Mouse (Mus musculus): Measurements from ENCODE around the gene Zcchc7. TPM values are rescaled to one million over a fixed set of nuclear protein-coding genes. Genes with fewer than 3 reads are reported as not detected.

Zcchc7 gene
- polyA plus RNA-seq, 1 experiment from 2014 or later: 30.7 TPM

DNA sequence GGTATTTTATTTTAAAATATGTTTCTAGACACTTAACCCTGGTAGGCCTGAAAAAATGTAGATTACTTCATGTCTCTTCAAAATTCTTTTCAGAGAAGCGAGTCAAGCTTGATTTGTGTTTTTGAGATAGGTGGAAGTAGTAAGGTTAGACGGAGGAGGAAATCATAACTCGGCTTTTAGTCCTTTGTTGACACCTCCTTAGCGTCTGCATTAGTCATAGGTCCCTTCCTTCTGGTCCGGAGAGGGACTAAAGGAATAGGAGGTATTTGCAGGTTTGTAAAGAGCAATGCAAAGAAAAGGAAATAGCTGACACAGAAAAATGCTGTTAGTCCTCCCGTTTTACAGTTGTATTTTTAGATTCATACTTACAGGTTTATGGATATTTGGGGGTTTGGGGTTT, 135.7 kb downstream of the Zcchc7 start:
- Histone ChIP-seq H3K27ac (ENCODE audit: low read length) (no peak overlapping the region), H3K27me3 (ENCODE audit: insufficient read depth, low read length) (no peaks in the 10 kb centered on the region), H3K36me3 (ENCODE audit: insufficient read depth, low read length) (peaks cover 3% of the 10 kb centered on the region; the same call in 1 of the 2 replicates), H3K4me1 (ENCODE audit: insufficient read depth, low read length) (no peaks in the 10 kb centered on the region), H3K9ac (replicated peaks; ENCODE audit: low read length) (no peak overlapping the region), H3K4me2 (replicated peaks; ENCODE audit: low read depth, low read length) (no peak overlapping the region), H3K9me3 (ENCODE audit: low read length) (no peaks in the 10 kb centered on the region), H3K4me3 (ENCODE audit: low read length) (no peak overlapping the region)
- WGBS: 51% methylated on average over 6 of the region's 6 CpGs
- ATAC-seq (ENCODE audit: low FRiP score, low TSS enrichment): no peak

DNA sequence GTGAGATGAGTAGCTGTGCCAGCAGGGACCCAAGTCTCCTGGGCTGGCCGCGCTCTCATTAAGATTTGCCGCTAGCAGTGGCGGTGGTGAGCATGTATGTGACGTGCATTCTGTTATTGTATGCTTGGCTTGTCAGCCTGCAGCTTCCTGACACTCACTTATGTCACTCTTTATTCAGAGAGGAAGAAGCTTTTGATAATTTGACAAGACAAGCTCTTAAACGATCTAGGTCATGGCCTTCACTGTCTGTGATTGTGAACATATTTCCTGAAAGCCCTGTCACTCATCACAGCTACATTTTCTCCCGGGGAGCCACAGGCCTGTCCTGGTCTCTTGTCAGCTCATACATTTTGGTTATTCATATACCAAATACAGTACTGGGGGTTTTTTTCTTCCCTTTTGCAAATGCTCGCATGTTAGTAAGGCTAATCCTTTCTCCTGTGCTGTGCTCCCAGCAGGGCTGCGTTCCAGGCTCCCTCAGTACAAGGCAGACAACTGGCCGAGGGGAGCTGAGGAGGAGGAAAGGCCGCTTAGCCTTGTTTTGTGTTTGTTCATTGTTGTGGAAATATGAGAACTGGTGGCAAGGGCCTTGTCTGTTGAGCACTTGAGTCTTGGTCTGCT, 150.1 kb downstream of the Zcchc7 start:
- Histone ChIP-seq H3K4me1 (ENCODE audit: insufficient read depth, low read length) (no peaks in the 10 kb centered on the region), H3K9me3 (ENCODE audit: low read length) (no peaks in the 10 kb centered on the region), H3K4me2 (replicated peaks; ENCODE audit: low read depth, low read length) (no peak overlapping the region), H3K27me3 (ENCODE audit: insufficient read depth, low read length) (no peaks in the 10 kb centered on the region), H3K9ac (replicated peaks; ENCODE audit: low read length) (no peak overlapping the region), H3K4me3 (ENCODE audit: low read length) (no peak overlapping the region), H3K27ac (ENCODE audit: low read length) (no peak overlapping the region), H3K36me3 (ENCODE audit: insufficient read depth, low read length) (no peaks in the 10 kb centered on the region)
- no peak for ATAC-seq (ENCODE audit: low FRiP score, low TSS enrichment)
- WGBS: 62% methylated on average over 11 of the region's 11 CpGs

DNA sequence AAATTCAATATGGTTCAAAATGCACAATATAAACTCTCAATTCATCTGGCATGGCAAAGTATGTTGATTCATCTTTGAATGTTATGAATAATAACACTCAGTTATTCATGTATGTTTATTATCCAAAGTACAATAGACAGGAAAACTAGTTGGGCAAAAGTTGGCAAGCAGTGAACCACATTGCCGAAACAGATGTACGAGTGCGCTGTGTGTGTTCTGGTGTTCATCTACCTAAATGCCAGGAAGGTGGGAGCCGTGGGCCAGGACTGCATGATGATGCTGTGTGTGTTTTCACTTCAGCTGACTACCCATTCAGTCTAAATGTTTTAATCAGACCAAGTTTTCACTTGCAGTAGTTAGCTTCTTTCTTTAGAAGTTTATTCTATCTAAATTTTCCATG, 150.7 kb downstream of the Zcchc7 start:
- H3K9me3 ChIP-seq (ENCODE audit: low read length): no peaks in the 10 kb centered on the region
- no peaks in the 10 kb centered on the region for H3K36me3 ChIP-seq (ENCODE audit: insufficient read depth, low read length)
- ATAC-seq (ENCODE audit: low FRiP score, low TSS enrichment): no peak
- H3K27ac ChIP-seq (ENCODE audit: low read length): no peak overlapping the region
- no peaks in the 10 kb centered on the region for H3K4me1 ChIP-seq (ENCODE audit: insufficient read depth, low read length)
- no peak overlapping the region for H3K9ac ChIP-seq (replicated peaks; ENCODE audit: low read length)
- no peaks in the 10 kb centered on the region for H3K27me3 ChIP-seq (ENCODE audit: insufficient read depth, low read length)
- no peak overlapping the region for H3K4me3 ChIP-seq (ENCODE audit: low read length)
- no peak overlapping the region for H3K4me2 ChIP-seq (replicated peaks; ENCODE audit: low read depth, low read length)
- 87% methylated on average over 4 of the region's 4 CpGs for WGBS

DNA sequence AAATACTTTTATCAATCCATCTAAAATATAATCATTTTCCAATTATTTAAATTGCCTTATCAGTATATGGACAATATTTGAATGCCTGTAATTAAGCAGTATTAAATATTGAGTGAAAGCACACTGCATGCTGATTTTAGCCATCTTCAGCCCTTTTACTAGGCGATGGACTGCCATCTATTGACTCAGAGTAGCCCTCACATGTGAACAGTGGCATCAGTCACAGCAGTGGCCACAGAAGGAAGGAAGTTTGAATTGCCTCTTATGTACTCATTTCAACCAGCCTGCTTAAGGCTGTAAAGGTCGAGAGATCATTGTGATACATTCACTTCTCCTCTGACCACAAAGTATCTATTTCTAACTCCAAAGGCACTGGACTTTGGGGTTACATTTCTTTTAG, 154.4 kb downstream of the Zcchc7 start:
- Histone ChIP-seq H3K36me3 (ENCODE audit: insufficient read depth, low read length) (no peaks in the 10 kb centered on the region), H3K4me2 (replicated peaks; ENCODE audit: low read depth, low read length) (no peak overlapping the region), H3K4me3 (ENCODE audit: low read length) (no peak overlapping the region), H3K27me3 (ENCODE audit: insufficient read depth, low read length) (no peaks in the 10 kb centered on the region), H3K9me3 (ENCODE audit: low read length) (no peaks in the 10 kb centered on the region), H3K4me1 (ENCODE audit: insufficient read depth, low read length) (no peaks in the 10 kb centered on the region), H3K27ac (ENCODE audit: low read length) (no peak overlapping the region), H3K9ac (replicated peaks; ENCODE audit: low read length) (no peak overlapping the region)
- 63% methylated on average over 2 of the region's 2 CpGs for WGBS
- ATAC-seq (ENCODE audit: low FRiP score, low TSS enrichment): no peak

DNA sequence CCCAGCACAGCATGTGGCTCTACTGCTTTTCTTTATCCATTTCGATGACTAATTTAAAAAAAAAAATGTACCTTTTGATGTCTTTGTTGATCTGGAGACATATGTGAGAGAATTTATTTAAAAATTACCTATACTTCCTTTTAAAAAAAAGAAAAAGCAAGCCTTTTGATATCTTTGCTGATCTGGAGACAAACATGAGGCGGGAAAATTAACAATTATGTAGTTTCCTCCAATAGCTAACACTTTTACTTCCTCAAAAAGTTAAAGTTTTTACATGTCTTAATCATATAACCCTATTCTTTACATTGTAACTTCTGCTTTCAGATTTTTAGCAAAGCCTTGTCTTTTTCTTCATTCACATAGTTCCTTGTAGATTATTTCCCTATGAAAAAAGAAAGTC, 155.2 kb downstream of the Zcchc7 start:
- ATAC-seq (ENCODE audit: low FRiP score, low TSS enrichment): no peak
- WGBS: 92% methylated on average over 2 of the region's 2 CpGs
- Histone ChIP-seq H3K4me2 (replicated peaks; ENCODE audit: low read depth, low read length) (no peak overlapping the region), H3K4me1 (ENCODE audit: insufficient read depth, low read length) (no peaks in the 10 kb centered on the region), H3K36me3 (ENCODE audit: insufficient read depth, low read length) (no peaks in the 10 kb centered on the region), H3K4me3 (ENCODE audit: low read length) (no peak overlapping the region), H3K9me3 (ENCODE audit: low read length) (no peaks in the 10 kb centered on the region), H3K27me3 (ENCODE audit: insufficient read depth, low read length) (no peaks in the 10 kb centered on the region), H3K9ac (replicated peaks; ENCODE audit: low read length) (no peak overlapping the region), H3K27ac (ENCODE audit: low read length) (no peak overlapping the region)

DNA sequence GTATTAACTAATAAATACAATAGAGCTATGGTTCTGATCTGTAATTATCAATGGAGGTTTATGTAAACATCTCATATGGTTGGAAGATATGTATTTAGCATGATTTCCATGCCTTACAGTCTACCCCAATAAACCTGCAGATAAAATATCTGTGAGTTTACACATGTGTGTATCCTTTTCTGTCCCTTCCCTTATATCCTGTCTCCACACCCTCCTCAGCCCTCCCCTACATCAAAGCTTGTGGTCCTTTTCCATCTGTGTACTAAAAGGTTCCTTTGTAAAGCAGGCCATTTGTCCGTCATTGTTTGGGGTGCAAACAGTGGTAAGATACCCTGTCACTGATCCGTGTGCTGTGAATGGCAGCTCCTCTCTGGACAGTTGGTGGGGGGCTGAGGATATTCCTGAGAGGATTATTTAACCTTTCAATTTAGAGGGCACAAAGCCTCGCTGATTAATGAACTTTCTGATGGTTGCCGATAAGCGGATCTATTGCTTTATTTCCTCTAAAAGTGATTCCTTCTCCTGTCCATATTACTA, 161.7 kb downstream of the Zcchc7 start:
- ATAC-seq (ENCODE audit: low FRiP score, low TSS enrichment): no peak

DNA sequence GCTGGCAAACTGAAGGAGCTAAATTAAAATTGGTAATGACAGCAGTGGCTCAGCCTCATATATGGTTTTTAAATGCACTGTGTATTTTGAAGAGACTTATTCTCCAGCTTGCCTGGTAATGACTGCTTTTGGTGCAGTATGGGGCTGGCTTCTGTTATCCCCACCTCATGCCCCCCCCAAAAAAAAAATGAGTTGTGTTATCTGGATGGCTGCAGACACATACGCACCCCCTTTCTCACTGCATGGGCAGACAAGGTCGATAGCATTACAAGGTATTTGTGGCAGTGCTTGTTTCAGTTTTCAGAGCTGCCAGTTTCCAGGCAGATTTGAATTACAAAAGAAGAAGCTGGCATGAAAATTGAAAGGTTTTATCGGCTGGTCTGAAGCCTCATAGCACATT, 162.2 kb downstream of the Zcchc7 start:
- no peak overlapping the region for H3K4me2 ChIP-seq (replicated peaks; ENCODE audit: low read depth, low read length)
- H3K27ac ChIP-seq (ENCODE audit: low read length): no peak overlapping the region
- 82% methylated on average over 3 of the region's 3 CpGs for WGBS
- peaks cover 4% of the 10 kb centered on the region; the same call in 1 of the 2 replicates for H3K36me3 ChIP-seq (ENCODE audit: insufficient read depth, low read length)
- no peaks in the 10 kb centered on the region for H3K4me1 ChIP-seq (ENCODE audit: insufficient read depth, low read length)
- no peak overlapping the region for H3K9ac ChIP-seq (replicated peaks; ENCODE audit: low read length)
- no peak overlapping the region for H3K4me3 ChIP-seq (ENCODE audit: low read length)
- H3K27me3 ChIP-seq (ENCODE audit: insufficient read depth, low read length): no peaks in the 10 kb centered on the region
- no peaks in the 10 kb centered on the region for H3K9me3 ChIP-seq (ENCODE audit: low read length)
- no peak for ATAC-seq (ENCODE audit: low FRiP score, low TSS enrichment)

More for the DNA sequence above, 161.7 kb downstream of the Zcchc7 start:
- Histone ChIP-seq H3K4me3 (ENCODE audit: low read length) (no peak overlapping the region), H3K36me3 (ENCODE audit: insufficient read depth, low read length) (peaks cover 4% of the 10 kb centered on the region; the same call in 1 of the 2 replicates), H3K4me2 (replicated peaks; ENCODE audit: low read depth, low read length) (no peak overlapping the region), H3K27me3 (ENCODE audit: insufficient read depth, low read length) (no peaks in the 10 kb centered on the region), H3K27ac (ENCODE audit: low read length) (no peak overlapping the region), H3K4me1 (ENCODE audit: insufficient read depth, low read length) (no peaks in the 10 kb centered on the region), H3K9ac (replicated peaks; ENCODE audit: low read length) (no peak overlapping the region), H3K9me3 (ENCODE audit: low read length) (no peaks in the 10 kb centered on the region)
- 68% methylated on average over 5 of the region's 5 CpGs for WGBS

DNA sequence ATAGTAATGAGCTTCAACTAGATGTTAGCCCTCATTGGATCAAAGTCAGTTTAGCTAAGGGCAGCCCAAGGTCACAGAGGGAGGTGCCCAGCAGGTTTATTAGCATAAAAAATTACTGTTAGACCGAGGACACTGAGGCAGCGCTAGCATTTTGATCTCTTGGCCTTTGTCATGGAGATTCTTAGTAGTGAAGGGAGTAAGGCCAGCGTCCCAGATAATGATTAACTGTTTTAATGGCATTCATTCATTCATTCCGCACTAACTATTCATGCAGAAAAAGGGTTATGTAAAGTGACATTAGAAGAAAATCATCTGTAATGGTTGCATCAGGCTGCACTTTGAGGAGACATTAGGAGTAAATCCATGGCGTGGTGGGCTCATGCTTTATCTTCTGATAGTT, 165.2 kb downstream of the Zcchc7 start:
- Histone ChIP-seq H3K27me3 (ENCODE audit: insufficient read depth, low read length) (no peaks in the 10 kb centered on the region), H3K4me1 (ENCODE audit: insufficient read depth, low read length) (no peaks in the 10 kb centered on the region), H3K4me3 (ENCODE audit: low read length) (no peak overlapping the region), H3K9me3 (ENCODE audit: low read length) (no peaks in the 10 kb centered on the region), H3K9ac (replicated peaks; ENCODE audit: low read length) (no peak overlapping the region), H3K36me3 (ENCODE audit: insufficient read depth, low read length) (peaks cover 4% of the 10 kb centered on the region; the same call in 1 of the 2 replicates), H3K4me2 (replicated peaks; ENCODE audit: low read depth, low read length) (no peak overlapping the region), H3K27ac (ENCODE audit: low read length) (no peak overlapping the region)
- 61% methylated on average over 5 of the region's 5 CpGs for WGBS
- ATAC-seq (ENCODE audit: low FRiP score, low TSS enrichment): no peak

DNA sequence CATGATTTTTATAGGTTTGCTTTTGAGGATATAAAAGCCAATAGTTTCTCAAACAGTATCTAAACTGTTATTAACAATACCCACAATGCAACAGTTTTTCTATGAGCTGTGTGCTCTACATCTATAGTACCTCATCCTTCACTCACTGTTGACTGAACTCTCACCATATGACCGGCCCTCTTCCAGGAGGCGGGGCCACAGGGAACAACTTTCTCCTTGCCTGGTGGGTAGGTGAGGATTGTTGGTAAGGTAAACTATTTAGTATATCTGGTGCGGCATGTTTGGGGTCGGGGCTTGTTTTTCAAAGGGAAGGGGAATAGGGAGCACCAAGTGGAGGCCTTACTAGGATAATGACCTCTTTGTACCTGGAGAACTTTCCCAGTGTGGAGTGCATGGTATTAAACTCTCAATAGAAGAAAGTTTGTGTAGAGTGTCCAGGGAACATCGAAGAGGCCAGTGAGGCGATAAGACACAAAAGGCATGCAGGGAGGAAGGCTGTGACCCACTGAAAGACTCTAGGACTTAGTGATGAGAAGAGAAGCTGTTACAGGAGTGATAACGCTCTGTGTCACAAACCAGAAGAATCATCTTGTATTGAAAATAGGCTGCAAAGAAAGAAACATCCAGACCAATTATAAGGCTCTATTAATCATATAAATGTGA, 166.9 kb downstream of the Zcchc7 start:
- Histone ChIP-seq H3K27ac (ENCODE audit: low read length) (no peak overlapping the region), H3K4me1 (ENCODE audit: insufficient read depth, low read length) (no peaks in the 10 kb centered on the region), H3K27me3 (ENCODE audit: insufficient read depth, low read length) (no peaks in the 10 kb centered on the region), H3K36me3 (ENCODE audit: insufficient read depth, low read length) (peaks cover 10% of the 10 kb centered on the region; the same call in 1 of the 2 replicates), H3K4me3 (ENCODE audit: low read length) (no peak overlapping the region), H3K4me2 (replicated peaks; ENCODE audit: low read depth, low read length) (no peak overlapping the region), H3K9me3 (ENCODE audit: low read length) (no peaks in the 10 kb centered on the region), H3K9ac (replicated peaks; ENCODE audit: low read length) (no peak overlapping the region)
- WGBS: 93% methylated on average over 7 of the region's 7 CpGs
- ATAC-seq (ENCODE audit: low FRiP score, low TSS enrichment): no peak

DNA sequence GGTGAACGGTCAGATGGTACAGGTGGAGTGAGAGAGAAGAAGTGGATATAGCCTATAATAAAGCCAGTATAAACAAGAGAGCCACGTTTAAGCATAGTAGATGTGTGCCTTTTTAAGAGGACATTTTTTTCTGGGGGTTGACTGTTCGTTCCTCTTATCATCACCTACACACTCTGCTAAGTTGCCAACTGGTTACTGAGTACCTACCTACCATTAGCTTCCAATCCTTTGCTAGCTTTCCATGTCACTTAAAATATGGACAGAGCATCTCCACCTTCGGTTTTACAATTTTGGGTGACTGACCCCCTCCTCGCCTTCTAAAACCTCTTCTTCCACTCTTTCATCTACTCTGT, 167.4 kb downstream of the Zcchc7 start:
- 89% methylated on average over 5 of the region's 5 CpGs for WGBS
- H3K4me3 ChIP-seq (ENCODE audit: low read length): no peak overlapping the region

More for the DNA sequence above, 167.4 kb downstream of the Zcchc7 start:
- Histone ChIP-seq H3K4me1 (ENCODE audit: insufficient read depth, low read length) (no peaks in the 10 kb centered on the region), H3K27ac (ENCODE audit: low read length) (no peak overlapping the region), H3K4me2 (replicated peaks; ENCODE audit: low read depth, low read length) (no peak overlapping the region), H3K9me3 (ENCODE audit: low read length) (no peaks in the 10 kb centered on the region), H3K9ac (replicated peaks; ENCODE audit: low read length) (no peak overlapping the region), H3K36me3 (ENCODE audit: insufficient read depth, low read length) (peaks cover 10% of the 10 kb centered on the region; the same call in 1 of the 2 replicates), H3K27me3 (ENCODE audit: insufficient read depth, low read length) (no peaks in the 10 kb centered on the region)
- no peak for ATAC-seq (ENCODE audit: low FRiP score, low TSS enrichment)
